Mouse (Mus musculus): Measurements from ENCODE around the gene Gabrb3. TPM values are rescaled to one million over a fixed set of nuclear protein-coding genes. Genes with fewer than 3 reads are reported as not detected.
A peak's percentile ranks its signal among the peaks of the same experiment; 100 is the strongest.

Gabrb3 gene
- polyA plus RNA-seq, 1 experiment from 2014 or later: 67.4 TPM

GRCm38 (mm10) chr7:57842383-57842896 is 422.9 kb downstream of the Gabrb3 start:
- no peak overlapping the region for H3K9ac ChIP-seq (ENCODE audit: low read depth, low read length)
- no peaks in the 10 kb centered on the region for H3K36me3 ChIP-seq (ENCODE audit: control insufficient read depth, insufficient read depth, low read length)
- no peaks in the 10 kb centered on the region for H3K4me1 ChIP-seq (ENCODE audit: control insufficient read depth, insufficient read depth, low read length)
- no peak overlapping the region for H3K27ac ChIP-seq (ENCODE audit: low read length)
- no peaks in the 10 kb centered on the region for H3K9me3 ChIP-seq (replicated peaks; ENCODE audit: control insufficient read depth, low read length, poor library complexity, severe bottlenecking)
- WGBS: 57% methylated on average over 1 of the region's 1 CpGs
- H3K4me3 ChIP-seq (ENCODE audit: low read depth, low read length): no peak overlapping the region
- no peak overlapping the region for H3K4me2 ChIP-seq (ENCODE audit: low read length)
- no peak for ATAC-seq
- no peaks in the 10 kb centered on the region for H3K27me3 ChIP-seq (ENCODE audit: control insufficient read depth, insufficient read depth, low read depth, low read length)

GRCm38 (mm10) chr7:57867951-57868350 is 448.5 kb downstream of the Gabrb3 start:
- Histone ChIP-seq H3K4me1 (ENCODE audit: control insufficient read depth, insufficient read depth, low read length) (peaks cover 2% of the 10 kb centered on the region; the same call in 1 of the 2 replicates), H3K4me2 (ENCODE audit: low read length) (no peak overlapping the region), H3K27ac (ENCODE audit: low read length) (no peak overlapping the region), H3K9ac (ENCODE audit: low read depth, low read length) (no peak overlapping the region), H3K9me3 (replicated peaks; ENCODE audit: control insufficient read depth, low read length, poor library complexity, severe bottlenecking) (no peaks in the 10 kb centered on the region), H3K27me3 (ENCODE audit: control insufficient read depth, insufficient read depth, low read depth, low read length) (no peaks in the 10 kb centered on the region), H3K4me3 (ENCODE audit: low read depth, low read length) (no peak overlapping the region), H3K36me3 (ENCODE audit: control insufficient read depth, insufficient read depth, low read length) (no peaks in the 10 kb centered on the region)
- ATAC-seq: 0 out of 2 replicates have a peak, but pooled peaks have one; percentile 45
- 58% methylated on average over 2 of the region's 2 CpGs for WGBS

Small RNA genes within 50 kb of the gene (microRNA-seq; reads per million reads assigned to microRNA genes)
- not detected for gene Mir6389

Other genes with a start within 250 kb of the Gabrb3 start
- gene Gabrg3, start 32.5 kb upstream of the Gabrb3 start, polyA plus RNA-seq (2015; fragmentation: Nextera tagmentation; extraction: Ambion mirVana): 8.3 and 8.6 TPM in 2 replicates
- 43.9 and 55.0 TPM in 2 replicates for gene Gabra5, start 90.4 kb downstream of the Gabrb3 start, polyA plus RNA-seq (2015; fragmentation: Nextera tagmentation; extraction: Ambion mirVana)

Data from midbrain, embryonic 16.5 days (tissue).